Mouse (Mus musculus) G1E-ER4 (cell line): Measurements from ENCODE around the gene Cnpy3. TPM values are rescaled to one million over a fixed set of nuclear protein-coding genes. Genes with fewer than 3 reads are reported as not detected.

ENCODE experiments used
- GATA1 ChIP-seq: IDR thresholded peaks from one replicate; pipeline ENCODE4 v1.8.0; 2012; ENCODE audit warnings: low read length, inconsistent platforms
- polyA plus RNA-seq: library from polyadenylated mRNA; stranded (reverse); fragments of >175 nt; gene quantifications from 2 replicates; pipeline ENCODE4 v1.2.3, GENCODE M21; 2012

Gene Cnpy3
- polyA plus RNA-seq, 1 experiment = 81.9 TPM

DNA sequence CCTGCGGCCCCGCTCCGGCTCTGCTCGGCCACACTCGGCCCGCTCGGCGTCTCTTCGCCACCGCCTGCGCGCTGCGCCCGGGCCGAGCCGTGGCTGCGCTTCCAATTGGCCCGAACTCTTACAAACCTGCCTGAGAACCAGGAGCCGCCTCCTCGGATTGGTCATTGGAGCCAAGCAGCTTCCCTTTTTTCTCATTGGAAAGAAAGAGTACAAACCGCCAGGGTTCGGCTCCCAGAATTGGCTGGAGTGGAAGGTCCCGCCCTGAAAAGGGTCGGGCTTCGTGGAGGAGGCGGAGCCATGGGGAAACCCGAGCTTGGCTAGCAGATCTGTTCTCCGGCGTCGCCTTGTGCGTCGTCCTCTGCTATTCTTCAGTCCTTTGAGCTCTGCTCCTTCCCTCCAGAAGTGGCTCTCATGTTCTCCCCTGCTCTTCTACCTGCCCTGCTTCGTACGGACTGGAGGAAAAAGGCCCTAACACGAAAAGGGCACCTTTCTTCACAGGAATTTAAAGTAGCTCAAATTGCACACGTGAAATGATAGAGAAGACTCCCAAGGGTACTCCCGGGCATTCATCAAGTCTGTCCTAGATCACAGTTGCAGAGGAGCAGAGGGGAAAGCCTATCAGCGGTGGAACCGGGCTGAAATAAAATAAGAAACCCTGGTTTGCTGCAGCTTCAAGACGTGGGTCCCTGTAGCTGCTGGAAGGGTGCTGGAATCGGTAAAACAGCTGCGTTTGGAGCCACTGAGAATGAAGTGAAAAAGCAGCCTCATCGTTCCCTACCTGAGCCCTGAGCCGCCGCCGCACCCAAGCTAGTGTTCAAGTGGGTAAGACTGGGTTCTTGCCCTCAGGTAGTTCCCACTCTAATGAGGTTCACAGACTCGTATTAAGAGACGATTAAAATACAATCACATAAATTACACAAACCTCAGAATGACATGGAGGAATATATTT lies 46.9 kb downstream of the Cnpy3 start, which contains the start of gene Ppp2r5d:
TSS of gene Ppp2r5d (minus strand) at position 225 of the 949 bp plus-strand sequence.
- TF ChIP-seq GATA1 = no peak

DNA sequence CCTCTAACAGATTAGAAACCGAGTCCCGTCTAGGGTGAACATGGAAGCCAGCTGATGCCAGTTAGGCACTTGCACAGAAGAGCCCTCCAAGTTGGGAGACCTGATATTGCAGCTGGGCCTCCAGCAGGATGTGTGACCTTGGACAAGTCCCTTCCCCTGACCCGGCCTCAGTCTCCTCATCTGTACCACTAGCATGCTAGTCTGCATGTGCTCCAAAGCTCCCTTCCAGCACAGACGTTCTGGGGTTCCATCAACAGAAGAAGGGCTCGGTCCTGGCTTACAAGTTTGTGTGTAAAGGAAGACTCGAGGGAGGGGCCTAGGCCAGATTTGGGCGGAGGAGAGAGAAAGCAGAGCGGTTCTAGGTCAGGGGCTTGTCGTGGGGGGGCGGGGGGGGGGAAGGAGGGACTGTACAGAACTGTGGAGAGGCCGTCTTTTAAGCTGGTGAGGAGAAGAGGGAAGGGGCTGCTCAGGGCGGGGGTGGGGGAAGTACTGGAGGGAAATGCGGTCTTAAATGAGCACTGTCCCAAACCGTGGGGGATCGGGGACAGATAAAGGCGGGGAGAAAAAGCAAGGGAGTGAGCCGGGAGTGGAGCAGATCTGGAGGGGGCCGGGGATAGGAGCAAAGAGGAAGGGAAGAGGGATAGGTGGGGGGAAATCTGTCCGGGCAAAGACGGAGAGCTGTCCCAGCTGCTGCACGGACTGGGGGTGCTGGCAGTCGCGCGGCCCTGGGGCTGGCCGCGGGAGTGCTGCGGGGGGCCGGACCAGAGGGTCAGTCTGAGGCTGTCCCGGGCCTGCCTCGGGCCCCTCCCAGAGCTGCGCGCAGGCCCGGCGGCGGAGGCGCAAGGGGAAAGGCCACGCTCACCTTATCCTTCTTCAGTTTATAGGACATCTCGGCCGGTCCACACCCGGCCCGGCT lies 47.8 kb downstream of the Cnpy3 start:
- TF ChIP-seq GATA1 = no peak

- no peak for TF ChIP-seq GATA1
Observed at GRCm38 (mm10) chr17:46702506-46702905, 49.5 kb downstream of the Cnpy3 start.

DNA sequence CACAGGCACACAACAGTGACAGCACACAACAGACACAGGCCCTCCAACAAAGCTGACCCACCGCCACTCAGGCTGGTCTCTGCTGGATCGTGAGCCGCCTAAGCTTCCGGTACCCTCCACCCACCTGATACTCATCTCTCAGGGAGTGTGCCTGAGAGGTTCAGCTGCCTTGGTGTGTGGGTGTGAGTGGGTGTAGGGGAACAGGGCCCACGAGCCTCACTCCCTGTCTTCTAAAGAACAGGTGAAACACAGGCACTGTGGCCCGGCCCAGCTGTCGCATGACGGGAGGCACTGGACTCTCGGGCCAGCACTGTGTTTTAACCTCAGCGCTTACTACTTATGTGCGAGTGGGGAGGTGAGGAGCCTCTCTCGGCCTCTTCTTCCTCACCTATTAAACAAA lies 49.9 kb downstream of the Cnpy3 start:
- no peak for TF ChIP-seq GATA1

- no peak for TF ChIP-seq GATA1
Observed at GRCm38 (mm10) chr17:46701489-46701888, 50.5 kb downstream of the Cnpy3 start.

- no peak for TF ChIP-seq GATA1
Observed at GRCm38 (mm10) chr17:46699912-46700311, 52.1 kb downstream of the Cnpy3 start.

DNA sequence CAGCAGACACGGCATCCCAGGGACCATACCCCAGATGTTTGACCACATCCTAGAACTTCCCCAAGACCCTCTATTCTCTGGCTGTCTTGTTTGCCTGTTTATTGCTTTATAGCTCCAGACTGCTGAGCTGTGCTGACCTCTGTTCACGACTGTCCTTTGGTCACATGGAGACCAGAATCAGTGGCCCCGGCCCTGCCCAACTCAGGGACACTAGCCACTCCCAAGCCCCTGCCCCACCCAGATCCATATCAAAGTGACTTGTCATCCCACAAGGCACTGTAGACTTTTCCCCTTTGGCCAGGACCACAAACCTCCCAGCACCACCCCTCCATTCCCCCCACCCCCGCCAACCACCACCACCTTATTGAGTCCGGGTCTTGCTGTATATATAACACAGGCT lies 52.8 kb downstream of the Cnpy3 start:
- TF ChIP-seq GATA1 = no peak

- no peak for TF ChIP-seq GATA1
Observed at GRCm38 (mm10) chr17:46698515-46698914, 53.5 kb downstream of the Cnpy3 start.

DNA sequence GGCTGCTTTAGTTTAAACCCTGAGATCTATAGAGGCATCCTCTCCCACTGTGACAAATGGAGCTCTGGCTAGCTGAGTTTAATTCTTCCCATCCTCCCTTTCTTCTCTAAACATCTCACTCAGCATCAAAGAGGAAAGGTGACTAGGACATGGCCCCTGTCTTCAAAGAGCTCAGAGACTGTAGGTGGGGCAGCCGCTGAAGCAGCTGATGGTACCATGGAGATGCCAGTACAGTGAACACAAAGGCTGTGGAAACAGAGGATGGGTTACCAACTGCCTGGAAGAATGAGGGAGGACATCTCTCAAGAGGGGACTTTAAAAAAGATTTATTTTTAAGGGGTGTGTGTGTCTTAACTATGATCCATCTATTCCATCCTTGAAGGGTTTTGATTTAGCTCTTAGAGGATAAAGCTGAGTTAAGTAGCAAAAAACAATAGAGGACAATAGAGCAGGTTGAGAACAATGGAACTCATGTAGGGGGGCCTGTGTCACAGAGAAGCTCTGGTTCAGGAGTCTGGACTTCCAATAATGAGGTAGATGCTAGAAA lies 57.4 kb downstream of the Cnpy3 start:
- no peak for TF ChIP-seq GATA1

GRCm38 (mm10) chr17:46691390-46691789 lies 60.6 kb downstream of the Cnpy3 start:
- no peak for TF ChIP-seq GATA1

DNA sequence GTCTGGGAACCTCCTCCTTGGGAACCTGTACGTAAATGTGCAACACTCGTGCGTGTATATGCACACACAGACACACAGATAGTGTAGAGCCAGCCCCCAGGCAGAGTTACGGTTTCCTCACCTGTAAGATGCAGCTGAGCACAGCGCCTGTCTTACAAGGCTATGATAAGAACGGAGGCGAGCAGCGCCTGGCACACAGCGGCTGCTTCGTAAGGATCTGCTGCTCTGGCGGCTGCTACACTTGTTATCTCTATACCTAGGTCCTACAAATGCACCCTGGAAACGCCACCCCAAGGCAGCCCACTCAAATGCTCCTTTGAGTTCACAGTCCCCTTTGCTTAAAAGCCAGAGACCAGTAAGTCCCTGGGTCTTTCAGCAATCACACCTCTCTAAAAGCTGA lies 61.3 kb downstream of the Cnpy3 start:
- no peak for TF ChIP-seq GATA1

GRCm38 (mm10) chr17:46685913-46686312 lies 66.1 kb downstream of the Cnpy3 start:
- no peak for TF ChIP-seq GATA1

Other genes starting within 250 kb of the Cnpy3 start
- 0.48 and 0.79 TPM in 2 replicates for gene Cul9, start 205.8 kb downstream of the Cnpy3 start, polyA plus RNA-seq
- gene Srf, start 196.0 kb downstream of the Cnpy3 start, polyA plus RNA-seq = 142 and 147 TPM in 2 replicates
- not detected in 2 replicates for gene Ptk7, start 122.7 kb downstream of the Cnpy3 start, polyA plus RNA-seq
- gene Klc4, start 106.2 kb downstream of the Cnpy3 start, polyA plus RNA-seq = 6.4 and 7.8 TPM in 2 replicates
- 790 and 1,047 TPM in 2 replicates for gene Mrpl2, start 106.0 kb downstream of the Cnpy3 start, polyA plus RNA-seq
- 94.6 and 117 TPM in 2 replicates for gene Cul7, start 101.9 kb downstream of the Cnpy3 start, polyA plus RNA-seq
- gene Rrp36, start 77.9 kb downstream of the Cnpy3 start, polyA plus RNA-seq = 38.5 and 49.7 TPM in 2 replicates
- gene Mea1, start 73.4 kb downstream of the Cnpy3 start, polyA plus RNA-seq = 119 and 135 TPM in 2 replicates
- 255 and 339 TPM in 2 replicates for gene Klhdc3, start 71.3 kb downstream of the Cnpy3 start, polyA plus RNA-seq
- gene Ppp2r5d, start 47.1 kb downstream of the Cnpy3 start, polyA plus RNA-seq = 94.1 and 94.3 TPM in 2 replicates
- 39.0 and 43.4 TPM in 2 replicates for gene Pex6, start 40.8 kb downstream of the Cnpy3 start, polyA plus RNA-seq
- 0.16 and 0.37 TPM in 2 replicates for gene Gnmt, start 23.0 kb downstream of the Cnpy3 start, polyA plus RNA-seq
- gene Ptcra, start 11.5 kb upstream of the Cnpy3 start, polyA plus RNA-seq = not detected in 2 replicates
- 144 and 204 TPM in 2 replicates for gene 2310039H08Rik, start 20.4 kb upstream of the Cnpy3 start, polyA plus RNA-seq
- gene Rpl7l1, start 30.5 kb upstream of the Cnpy3 start, polyA plus RNA-seq = 6.3 and 11.6 TPM in 2 replicates
- 8.4 and 9.8 TPM in 2 replicates for gene Bicral, start 106.3 kb upstream of the Cnpy3 start, polyA plus RNA-seq
- gene Tbcc, start 138.5 kb upstream of the Cnpy3 start, polyA plus RNA-seq = 33.2 and 44.9 TPM in 2 replicates
- not detected in 2 replicates for gene Prph2, start 158.2 kb upstream of the Cnpy3 start, polyA plus RNA-seq